Mouse (Mus musculus): ENCODE data around the gene Gart. TPM values are rescaled to one million over a fixed set of nuclear protein-coding genes. Genes with fewer than 3 reads are reported as not detected.

Gene Gart
- total and polyA plus RNA-seq, 3 experiments, result 94.0 to 509 (median 417) TPM

DNA sequence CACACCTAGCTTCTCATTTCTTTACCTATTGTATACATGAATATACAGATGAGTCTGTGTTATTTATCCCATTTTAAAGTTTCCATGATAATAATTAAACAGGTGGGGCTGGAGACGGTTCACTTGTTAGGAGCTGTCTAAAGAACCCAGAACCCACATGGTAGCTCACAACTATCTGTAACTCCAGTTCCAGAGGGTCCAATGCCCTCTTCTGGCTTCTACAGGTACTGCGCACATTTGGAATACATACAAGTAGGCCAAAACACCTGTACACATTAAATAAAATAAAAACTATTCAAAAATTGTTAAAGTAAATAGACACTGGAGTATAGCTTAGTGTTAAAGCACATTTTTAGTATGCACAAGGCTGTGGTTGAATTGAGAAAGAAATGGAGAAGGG lies 64.4 kb downstream of the Gart start:
- no peaks in the 10 kb centered on the region; a peak in 1 of 4 replicates for H3K36me3 ChIP-seq (ENCODE audit: control insufficient read depth in 1 of 2, insufficient read depth in 2 of 2, low read length in 2 of 2)
- no peaks in the 10 kb centered on the region for H3K4me1 ChIP-seq (ENCODE audit: control insufficient read depth in 1 of 2, insufficient read depth in 2 of 2, low read length in 2 of 2)
- no peak overlapping the region for H3K9ac ChIP-seq (ENCODE audit: control insufficient read depth, low read depth, low read length, poor library complexity, severe bottlenecking)
- H3K27me3 ChIP-seq (ENCODE audit: control insufficient read depth in 1 of 2, insufficient read depth in 2 of 2, low read length in 2 of 2), result no peaks in the 10 kb centered on the region
- H3K4me3 ChIP-seq (ENCODE audit: control insufficient read depth in 1 of 2, insufficient read depth in 1 of 2, low read depth in 2 of 2, low read length in 2 of 2), result no peak overlapping the region
- peak; percentile 77 for DNase-seq (ENCODE audit: low read depth, low spot score)
- H3K79me2 ChIP-seq (ENCODE audit: control insufficient read depth, insufficient read depth, low read length, poor library complexity), result no peaks in the 10 kb centered on the region
- H3K9me3 ChIP-seq (replicated peaks; ENCODE audit: insufficient read depth, low read length), result no peaks in the 10 kb centered on the region
- no peak for TF ChIP-seq ZNF384 (IDR thresholded peaks at IDR 0.05; ENCODE audit: low read depth, low read length)
- peak; percentile 85 for TF ChIP-seq RAD21 (IDR thresholded peaks at IDR 0.05; ENCODE audit: low read depth, low read length)
- peak; percentile 63 to 81 (median 81) for TF ChIP-seq CTCF (IDR thresholded peaks at IDR 0.05 in 2 of 3, conservative IDR thresholded peaks at IDR 0.05 in 1 of 3; ENCODE audit: control insufficient read depth in 1 of 3, insufficient read depth in 1 of 3, low read depth in 2 of 3, low read length in 3 of 3, poor library complexity in 1 of 3, severe bottlenecking in 1 of 3)
- TF ChIP-seq CHD2 (IDR thresholded peaks at IDR 0.05; ENCODE audit: low read length), result no peak
- TF ChIP-seq MAX (IDR thresholded peaks at IDR 0.05; ENCODE audit: low read length), result no peak
- peak; percentile 97 for TF ChIP-seq SMC3 (IDR thresholded peaks at IDR 0.05; ENCODE audit: low read depth, low read length)
- peak; percentile 92 for TF ChIP-seq ZC3H11A (IDR thresholded peaks at IDR 0.05; ENCODE audit: low read depth, low read length)
- no peak for TF ChIP-seq MYB (IDR thresholded peaks at IDR 0.05; ENCODE audit: low read depth, low read length)
- no peak for TF ChIP-seq RCOR1 (IDR thresholded peaks at IDR 0.05; ENCODE audit: low read depth, low read length)
- TF ChIP-seq SIN3A (IDR thresholded peaks at IDR 0.05; ENCODE audit: low read length), result no peak
- peak; percentile 74; the same call in 1 of the 2 replicates for TF ChIP-seq MYC (IDR thresholded peaks at IDR 0.05; ENCODE audit: low read depth, low read length)
- no peak for TF ChIP-seq TCF12 (IDR thresholded peaks at IDR 0.05; ENCODE audit: low read depth, low read length)
- no peak for TF ChIP-seq CHD1 (IDR thresholded peaks at IDR 0.05; ENCODE audit: low read depth, low read length)
- no peak overlapping the region for H3K27ac ChIP-seq (ENCODE audit: control insufficient read depth, low read depth, low read length)

DNA sequence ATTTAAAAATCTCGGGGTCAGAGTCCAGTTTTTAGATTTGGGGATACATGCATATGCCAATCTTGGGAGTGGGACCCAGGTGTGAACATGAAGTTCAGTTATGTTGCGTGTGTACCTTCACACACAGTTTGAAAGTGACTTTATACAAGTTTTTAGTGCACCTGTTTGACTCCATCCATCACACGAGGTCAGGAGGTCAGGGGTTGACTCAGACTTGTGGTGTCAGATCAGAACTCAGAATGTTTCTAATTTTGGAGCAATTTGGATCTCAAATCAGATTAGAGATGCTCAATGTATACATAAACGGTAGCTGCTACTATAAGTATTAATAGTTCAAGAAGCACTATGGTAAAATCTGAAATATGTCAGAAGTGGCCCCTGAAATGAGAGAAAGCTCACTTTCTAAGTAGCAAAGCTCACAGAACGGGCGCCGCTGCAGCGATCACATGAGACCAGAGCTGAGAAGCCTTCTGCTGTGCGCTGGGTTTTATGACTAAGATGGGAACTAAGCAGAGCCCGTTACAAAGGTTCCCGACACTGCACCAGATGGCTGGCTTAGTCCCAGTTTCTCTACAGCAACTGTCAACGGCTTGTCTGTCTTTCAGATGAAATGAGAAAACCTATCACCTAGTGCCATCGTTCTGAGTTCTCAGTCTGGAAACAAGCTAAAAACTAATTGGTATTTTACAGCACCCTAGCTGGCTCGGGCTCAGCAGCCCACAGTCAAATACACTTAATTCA lies 67.6 kb downstream of the Gart start:
- H3K4me1 ChIP-seq (ENCODE audit: control insufficient read depth in 1 of 2, insufficient read depth in 2 of 2, low read length in 2 of 2), result no peaks in the 10 kb centered on the region
- no peak overlapping the region for H3K4me3 ChIP-seq (ENCODE audit: control insufficient read depth in 1 of 2, insufficient read depth in 1 of 2, low read depth in 2 of 2, low read length in 2 of 2)
- no peaks in the 10 kb centered on the region for H3K79me2 ChIP-seq (ENCODE audit: control insufficient read depth, insufficient read depth, low read length, poor library complexity)
- H3K9me3 ChIP-seq (replicated peaks; ENCODE audit: insufficient read depth, low read length), result no peaks in the 10 kb centered on the region
- no peak overlapping the region for H3K27ac ChIP-seq (ENCODE audit: control insufficient read depth, low read depth, low read length)
- no peaks in the 10 kb centered on the region for H3K27me3 ChIP-seq (ENCODE audit: control insufficient read depth in 1 of 2, insufficient read depth in 2 of 2, low read length in 2 of 2)
- TF ChIP-seq ZMIZ1 (IDR thresholded peaks at IDR 0.05; ENCODE audit: low read depth, low read length), result no peak
- TF ChIP-seq MEF2A (IDR thresholded peaks at IDR 0.05; ENCODE audit: extremely low read depth, insufficient replicate concordance, low read depth, low read length, poor library complexity, severe bottlenecking), result no peak
- no peak for TF ChIP-seq ZKSCAN1 (IDR thresholded peaks at IDR 0.05; ENCODE audit: low read depth, low read length)
- no peak for TF ChIP-seq MAX (IDR thresholded peaks at IDR 0.05; ENCODE audit: low read length)
- TF ChIP-seq SIN3A (IDR thresholded peaks at IDR 0.05; ENCODE audit: low read length), result no peak
- TF ChIP-seq UBTF (IDR thresholded peaks at IDR 0.05; ENCODE audit: borderline replicate concordance, insufficient read depth, low read depth, low read length), result no peak
- no peak for TF ChIP-seq NRF1 (IDR thresholded peaks at IDR 0.05; ENCODE audit: insufficient read depth, low read depth, low read length, poor library complexity, severe bottlenecking)
- TF ChIP-seq TBP (IDR thresholded peaks at IDR 0.05; ENCODE audit: low read depth, low read length), result no peak
- no peak for TF ChIP-seq POLR2AphosphoS2 (IDR thresholded peaks at IDR 0.05; ENCODE audit: low read length)
- no peak for TF ChIP-seq CHD2 (IDR thresholded peaks at IDR 0.05; ENCODE audit: low read length)
- no peaks in the 10 kb centered on the region; a peak in 1 of 4 replicates for H3K36me3 ChIP-seq (ENCODE audit: control insufficient read depth in 1 of 2, insufficient read depth in 2 of 2, low read length in 2 of 2)
- no peak overlapping the region for H3K9ac ChIP-seq (ENCODE audit: control insufficient read depth, low read depth, low read length, poor library complexity, severe bottlenecking)
- no peak for DNase-seq (ENCODE audit: low read depth, low spot score)
